Mouse (Mus musculus) midbrain, postnatal 0 days (tissue): ENCODE measurements at regions not wholly inside any gene's neighbourhood (a gene's known extent, or its start where the extent isn't known, plus 50 kb on each side); places are given as distances from the start of the nearest gene placed in this dataset.

Experiments
- ATAC-seq: fragments of 200-750 bp; cut with Nextera tagmentation; 2 replicates; pipeline ENCODE4 v1.8.0; 2017; ENCODE audit warnings: moderate number of reproducible peaks, mild to moderate bottlenecking, moderate TSS enrichment, moderate library complexity; ENCODE audit not compliant: low FRiP score
- DNase-seq: peaks from one replicate; pipeline ENCODE4 v3.0.0-alpha.2; 2015; ENCODE audit warnings: low spot score
- H3K27ac ChIP-seq: fragments of 300-500 bp; sonication (generic); 2 replicates; pipeline ENCODE4 v1.5.1; 2014; ENCODE audit warnings: low read depth, mild to moderate bottlenecking, low read length, mixed read lengths
- H3K27me3 ChIP-seq: fragments of 300-500 bp; sonication (generic); 2 replicates; pipeline ENCODE4 v1.6.1; 2014; ENCODE audit warnings: low read length, control low read depth, mixed read lengths; ENCODE audit not compliant: insufficient read depth
- H3K36me3 ChIP-seq: fragments of 300-500 bp; sonication (generic); 2 replicates; pipeline ENCODE4 v1.6.1; 2014; ENCODE audit warnings: low read length, control low read depth, mixed read lengths; ENCODE audit not compliant: insufficient read depth
- H3K4me1 ChIP-seq: fragments of 300-500 bp; sonication (generic); 2 replicates; pipeline ENCODE4 v1.6.1; 2014; ENCODE audit warnings: mild to moderate bottlenecking, control low read depth, antibody characterized with exemption, low read length, mixed read lengths; ENCODE audit not compliant: insufficient read depth
- H3K4me2 ChIP-seq: fragments of 300-500 bp; sonication (generic); 2 replicates; pipeline ENCODE4 v1.6.1; 2014; ENCODE audit warnings: low read depth, mild to moderate bottlenecking, low read length, mixed read lengths; ENCODE audit not compliant: poor library complexity, severe bottlenecking
- H3K4me3 ChIP-seq: fragments of 300-500 bp; sonication (generic); 2 replicates; pipeline ENCODE4 v1.5.1; 2014; ENCODE audit warnings: low read depth, mild to moderate bottlenecking, low read length, moderate library complexity
- H3K9ac ChIP-seq: fragments of 300-500 bp; sonication (generic); replicated peaks from 2 replicates; pipeline ENCODE4 v1.6.1; 2014; ENCODE audit warnings: mild to moderate bottlenecking, low read length, moderate library complexity, mixed read lengths; ENCODE audit not compliant: poor library complexity, severe bottlenecking
- H3K9me3 ChIP-seq: fragments of 300-500 bp; sonication (generic); 2 replicates; pipeline ENCODE4 v1.6.1; 2016; ENCODE audit warnings: low read length, control low read depth
- CTCF ChIP-seq: IDR thresholded peaks from 2 replicates; pipeline ENCODE4 v1.5.1; 2016; ENCODE audit warnings: antibody characterized with exemption, mild to moderate bottlenecking
- WGBS: fragments of 180-500 bp; shearing (Covaris S2); extraction: QIAGEN DNeasy Blood & Tissue Kit; methylation state at CpG from one replicate; pipeline ENCODE4 v1.1.7; 2014; 5-methylcytosine and 5-hydroxymethylcytosine counted together

GRCm38 (mm10) chr17:74920056-74920455, 85.3 kb upstream of the Ltbp1 start:
- Histone ChIP-seq H3K9me3 (peaks cover 6% of the 10 kb centered on the region; the same call in 1 of the 2 replicates), H3K9ac (no peak overlapping the region), H3K27ac (no peak overlapping the region), H3K4me2 (no peak overlapping the region), H3K4me3 (no peak overlapping the region), H3K27me3 (no peaks in the 10 kb centered on the region), H3K4me1 (no peaks in the 10 kb centered on the region), H3K36me3 (no peaks in the 10 kb centered on the region)
- no peak for TF ChIP-seq CTCF
- 79% methylated on average over 5 of the region's 5 CpGs for WGBS
- DNase-seq (no peak), ATAC-seq (no peak)

GRCm38 (mm10) chr17:74921413-74921812, 84.0 kb upstream of the Ltbp1 start:
- Histone ChIP-seq H3K9ac (no peak overlapping the region), H3K4me3 (no peak overlapping the region), H3K4me1 (no peaks in the 10 kb centered on the region), H3K27ac (no peak overlapping the region), H3K4me2 (no peak overlapping the region), H3K36me3 (no peaks in the 10 kb centered on the region), H3K9me3 (peaks cover 3% of the 10 kb centered on the region; the same call in 1 of the 2 replicates), H3K27me3 (no peaks in the 10 kb centered on the region)
- ATAC-seq (no peak), DNase-seq (no peak)
- WGBS = 91% methylated on average over 6 of the region's 6 CpGs
- TF ChIP-seq CTCF = no peak

GRCm38 (mm10) chr17:74922016-74922415, 83.4 kb upstream of the Ltbp1 start:
- Histone ChIP-seq H3K4me1 (no peaks in the 10 kb centered on the region), H3K4me2 (no peak overlapping the region), H3K27ac (no peak overlapping the region), H3K9me3 (peaks cover 3% of the 10 kb centered on the region; the same call in 1 of the 2 replicates), H3K9ac (no peak overlapping the region), H3K4me3 (no peak overlapping the region), H3K27me3 (no peaks in the 10 kb centered on the region), H3K36me3 (no peaks in the 10 kb centered on the region)
- 86% methylated on average over 4 of the region's 4 CpGs for WGBS
- DNase-seq = no peak
- no peak for ATAC-seq
- TF ChIP-seq CTCF = no peak

GRCm38 (mm10) chr17:74922591-74922990, 82.8 kb upstream of the Ltbp1 start:
- 58% methylated on average over 3 of the region's 3 CpGs for WGBS
- Histone ChIP-seq H3K4me3 (no peak overlapping the region), H3K4me1 (no peaks in the 10 kb centered on the region), H3K27ac (no peak overlapping the region), H3K9ac (no peak overlapping the region), H3K4me2 (no peak overlapping the region), H3K36me3 (no peaks in the 10 kb centered on the region), H3K9me3 (peaks cover 3% of the 10 kb centered on the region; the same call in 1 of the 2 replicates), H3K27me3 (no peaks in the 10 kb centered on the region)
- DNase-seq = peak; percentile 19
- no peak for ATAC-seq
- no peak for TF ChIP-seq CTCF

GRCm38 (mm10) chr17:74923101-74923500, 82.3 kb upstream of the Ltbp1 start:
- DNase-seq = no peak
- whole genome bisulfite sequencing = 76% methylated on average over 9 of the region's 9 CpGs
- no peak for TF ChIP-seq CTCF
- Histone ChIP-seq H3K27me3 (no peaks in the 10 kb centered on the region), H3K4me3 (no peak overlapping the region), H3K9me3 (peaks cover 3% of the 10 kb centered on the region; the same call in 1 of the 2 replicates), H3K9ac (no peak overlapping the region), H3K36me3 (no peaks in the 10 kb centered on the region), H3K4me2 (no peak overlapping the region), H3K4me1 (no peaks in the 10 kb centered on the region), H3K27ac (no peak overlapping the region)
- no peak for ATAC-seq

GRCm38 (mm10) chr17:74925131-74925530, 80.2 kb upstream of the Ltbp1 start:
- Histone ChIP-seq H3K4me3 (no peak overlapping the region), H3K9me3 (no peaks in the 10 kb centered on the region), H3K4me1 (no peaks in the 10 kb centered on the region), H3K27me3 (no peaks in the 10 kb centered on the region), H3K4me2 (no peak overlapping the region), H3K27ac (no peak overlapping the region), H3K9ac (no peak overlapping the region), H3K36me3 (no peaks in the 10 kb centered on the region)
- no peak for DNase-seq
- TF ChIP-seq CTCF = no peak
- ATAC-seq = no peak
- WGBS = 86% methylated on average over 6 of the region's 6 CpGs
